Mouse (Mus musculus) kidney, adult 2 months (tissue): ENCODE results near the gene Diaph2.

Source experiments
- CTCF ChIP-seq: fragments of 200-500 bp; conservative IDR thresholded peaks from 2 replicates; pipeline ENCODE4 v1.5.1; 2011; ENCODE audit warnings: low read depth, mild to moderate bottlenecking, control low read depth, low read length, moderate library complexity, mixed read lengths; ENCODE audit not compliant: insufficient read depth, insufficient read length
- POLR2A ChIP-seq: fragments of 200-500 bp; IDR thresholded peaks from one replicate; pipeline ENCODE4 v1.6.1; 2011; ENCODE audit warnings: low read depth, low read length, control low read depth

DNA sequence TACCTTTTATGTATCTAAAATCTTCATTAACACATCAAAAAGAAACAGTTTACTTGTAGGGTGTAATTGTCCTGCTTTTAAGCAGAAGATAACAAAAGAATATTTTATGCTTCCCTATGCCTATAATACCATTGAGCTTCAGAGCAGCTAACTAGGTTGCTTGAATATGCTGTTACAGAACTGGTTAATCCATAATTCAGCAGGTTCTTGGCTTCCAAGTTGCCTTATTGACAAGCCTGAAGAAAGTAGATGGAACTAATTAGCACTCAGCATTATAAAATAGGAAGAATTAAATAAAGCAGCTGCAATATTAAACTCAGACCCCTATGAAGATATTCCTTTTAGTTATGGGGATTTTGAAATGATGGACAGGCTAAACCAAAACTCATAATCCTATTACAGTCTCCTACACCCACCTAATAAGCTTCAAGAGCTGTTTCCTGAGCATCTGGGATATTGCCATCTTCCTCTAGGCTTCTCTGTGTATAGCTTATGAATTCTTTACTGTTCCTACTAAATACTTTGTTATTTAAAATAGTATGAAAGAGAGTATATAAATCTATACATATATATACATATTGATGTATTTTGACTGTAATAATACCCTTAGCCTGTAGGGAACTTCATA is 601.4 kb downstream of the Diaph2 start:
- TF ChIP-seq POLR2A (no peak), CTCF (no peak)
